Mouse (Mus musculus) midbrain, embryonic 13.5 days (tissue): ENCODE data around the gene Vat1. TPM values are rescaled to one million over a fixed set of nuclear protein-coding genes. Genes with fewer than 3 reads are reported as not detected.
A peak's percentile ranks its signal among the peaks of the same experiment; 100 is the strongest.
"Not testable (repeated sequence)": the region's sequence is repeated elsewhere in the genome, so short reads cannot be mapped to it uniquely, and the experiment has no call there.

Experiments used
- ATAC-seq: fragments of 200-750 bp; cut with Nextera tagmentation; 2 replicates; pipeline ENCODE4 v1.8.0; 2017; ENCODE audit warnings: mild to moderate bottlenecking, moderate TSS enrichment, moderate library complexity
- H3K27ac ChIP-seq: fragments of 300-500 bp; sonication (generic); 2 replicates; pipeline ENCODE4 v1.5.1; 2015; ENCODE audit warnings: inconsistent platforms, mild to moderate bottlenecking, moderate library complexity
- H3K27me3 ChIP-seq: fragments of 300-500 bp; sonication (generic); 2 replicates; pipeline ENCODE4 v1.6.1; 2015; ENCODE audit warnings: mild to moderate bottlenecking, inconsistent platforms
- H3K36me3 ChIP-seq: fragments of 300-500 bp; sonication (generic); 2 replicates; pipeline ENCODE4 v1.6.1; 2015; ENCODE audit warnings: mild to moderate bottlenecking, inconsistent platforms
- H3K4me1 ChIP-seq: fragments of 300-500 bp; sonication (generic); replicated peaks from 2 replicates; pipeline ENCODE4 v1.6.1; 2015; ENCODE audit warnings: inconsistent platforms
- H3K4me2 ChIP-seq: fragments of 300-500 bp; sonication (generic); replicated peaks from 2 replicates; pipeline ENCODE4 v1.6.1; 2015; ENCODE audit warnings: moderate library complexity, mild to moderate bottlenecking, inconsistent platforms
- H3K4me3 ChIP-seq: fragments of 300-500 bp; sonication (generic); replicated peaks from 2 replicates; pipeline ENCODE4 v1.5.1; 2015; ENCODE audit warnings: mild to moderate bottlenecking, inconsistent platforms
- H3K9ac ChIP-seq: fragments of 300-500 bp; sonication (generic); replicated peaks from 2 replicates; pipeline ENCODE4 v1.6.1; 2015; ENCODE audit warnings: mild to moderate bottlenecking, inconsistent platforms
- H3K9me3 ChIP-seq: fragments of 300-500 bp; sonication (generic); 2 replicates; pipeline ENCODE4 v1.6.1; 2016; ENCODE audit warnings: mild to moderate bottlenecking, inconsistent platforms
- WGBS: fragments of 180-500 bp; shearing (Covaris S2); methylation state at CpG from one replicate; pipeline ENCODE4 v1.1.7; 2015; 5-methylcytosine and 5-hydroxymethylcytosine counted together
- polyA plus RNA-seq: library from polyadenylated mRNA; unstranded; fragments of >200 nt; fragmentation: Nextera tagmentation; extraction: Ambion mirVana; gene quantifications from 2 replicates; pipeline ENCODE4 v1.2.1, GENCODE M21; 2015

Vat1 gene
- polyA plus RNA-seq, 1 experiment from 2014 or later = 91.5 TPM

DNA sequence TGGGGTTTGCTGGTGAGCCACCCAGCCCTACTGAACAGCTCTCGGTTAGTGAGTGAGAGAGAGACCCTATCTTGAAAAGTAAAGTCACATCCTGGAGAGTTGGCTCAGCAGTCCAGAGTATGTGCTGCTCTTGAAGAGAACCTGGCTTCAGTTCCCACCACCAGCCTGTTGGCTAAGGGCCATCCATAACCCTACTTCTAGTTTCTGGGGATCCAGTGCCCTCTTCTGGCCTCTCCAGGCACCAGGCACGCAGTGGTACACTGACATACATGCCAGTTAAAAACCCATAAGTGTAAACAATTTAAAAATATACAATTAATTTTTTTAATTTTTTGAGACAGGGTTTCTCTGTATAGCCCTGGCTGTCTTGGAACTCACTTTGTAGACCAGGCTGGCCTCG lies 15.6 kb downstream of the Vat1 start:
- Histone ChIP-seq H3K4me2 (no peak overlapping the region), H3K4me1 (0 out of 2 replicates have a peak, but pooled peaks cover 5% of the 10 kb centered on the region), H3K9me3 (no peaks in the 10 kb centered on the region), H3K4me3 (no peak overlapping the region), H3K9ac (no peak overlapping the region), H3K27ac (no peak overlapping the region), H3K36me3 (peaks cover 10% of the 10 kb centered on the region), H3K27me3 (no peaks in the 10 kb centered on the region)
- ATAC-seq = no peak
- 86% methylated on average over 3 of the region's 3 CpGs for WGBS

DNA sequence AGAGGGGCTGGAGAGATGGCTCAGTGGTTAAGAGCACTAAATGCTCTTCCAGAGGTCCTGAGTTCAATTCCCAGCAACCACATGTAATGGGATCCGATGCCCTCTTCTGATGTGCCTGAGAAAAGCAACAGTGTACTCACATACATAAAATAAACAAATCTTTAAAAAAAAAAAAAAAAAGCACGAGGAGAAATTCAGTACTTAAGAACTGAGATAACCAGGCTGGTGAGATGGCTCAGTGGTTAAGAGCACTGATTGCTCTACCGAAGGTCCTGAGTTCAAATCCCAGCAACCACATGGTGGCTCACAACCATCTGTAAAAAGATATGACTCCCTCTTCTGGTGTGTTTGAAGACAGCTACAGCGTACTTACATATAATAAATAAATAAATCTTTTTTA lies 16.4 kb downstream of the Vat1 start:
- H3K4me1 ChIP-seq, H3K4me2 ChIP-seq, H3K27me3 ChIP-seq, ATAC-seq, H3K27ac ChIP-seq, H3K9me3 ChIP-seq, H3K9ac ChIP-seq, H3K4me3 ChIP-seq: not testable (repeated sequence)
- peaks cover 16% of the 10 kb centered on the region for H3K36me3 ChIP-seq
- WGBS = 92% methylated on average over 4 of the region's 4 CpGs

DNA sequence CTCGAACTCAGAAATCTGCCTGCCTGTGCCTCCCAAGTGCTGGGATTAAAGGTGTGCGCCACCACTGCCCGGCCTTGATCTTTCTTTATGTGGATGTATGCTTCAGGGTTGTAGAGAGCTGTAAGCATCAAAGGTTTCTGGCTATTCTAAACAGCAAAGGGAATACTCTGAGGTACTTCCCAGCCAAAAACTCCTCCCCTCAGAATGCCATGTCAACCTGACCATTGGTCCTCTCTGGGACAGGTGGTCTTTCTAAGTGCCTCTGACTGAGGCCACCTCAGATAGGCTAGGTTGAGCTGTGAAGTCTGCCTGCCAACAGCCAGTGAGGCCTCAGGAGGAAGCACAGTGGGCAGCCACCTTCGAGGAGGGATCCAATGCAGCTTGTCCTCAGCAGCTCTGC lies 17.1 kb downstream of the Vat1 start:
- Histone ChIP-seq H3K4me2 (no peak overlapping the region), H3K9me3 (no peaks in the 10 kb centered on the region), H3K27ac (no peak overlapping the region), H3K36me3 (peaks cover 23% of the 10 kb centered on the region), H3K9ac (no peak overlapping the region), H3K27me3 (no peaks in the 10 kb centered on the region), H3K4me1 (peaks cover 12% of the 10 kb centered on the region), H3K4me3 (no peak overlapping the region)
- 88% methylated on average over 4 of the region's 4 CpGs for WGBS
- ATAC-seq = no peak

DNA sequence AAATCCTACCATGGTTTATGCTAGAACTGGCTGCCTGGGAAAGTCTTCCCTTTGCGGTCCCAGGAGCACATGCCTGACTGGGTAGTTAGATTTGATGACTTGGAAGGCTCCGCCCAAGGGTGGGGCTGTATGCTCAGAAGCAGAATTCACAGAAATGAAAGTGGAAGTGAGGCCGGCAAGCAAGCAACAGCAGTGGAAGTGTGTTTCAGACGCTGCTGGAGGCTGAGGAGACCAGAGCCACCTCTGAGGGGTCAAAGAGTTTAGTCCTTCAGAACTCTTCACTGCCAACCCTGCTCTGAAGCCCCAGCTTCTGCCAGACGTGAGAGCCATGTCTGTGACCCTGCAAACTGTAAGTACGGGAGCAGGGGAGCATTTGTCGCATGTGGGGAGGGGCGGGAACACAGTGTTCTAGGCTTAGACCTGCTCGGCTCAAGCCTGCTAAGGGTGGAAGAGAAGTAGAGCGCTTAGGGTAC lies 17.7 kb downstream of the Vat1 start, which contains the start of gene Ifi35:
TSS of gene Ifi35 (plus strand) at position 134 of the 473 bp plus-strand sequence.
- ATAC-seq = no peak
- WGBS = 46% methylated on average over 10 of the region's 10 CpGs
- H3K27me3 ChIP-seq = no peaks in the 10 kb centered on the region
- H3K4me2 ChIP-seq = 0 out of 2 replicates have a peak within 1 kb of the TSS, but pooled peaks have one; percentile 5
- H3K27ac ChIP-seq = no peak within 1 kb of the TSS
- H3K9me3 ChIP-seq = no peaks in the 10 kb centered on the region
- H3K36me3 ChIP-seq = peaks cover 29% of the 10 kb centered on the region
- no peak within 1 kb of the TSS for H3K4me3 ChIP-seq
- peaks cover 18% of the 10 kb centered on the region for H3K4me1 ChIP-seq
- no peak within 1 kb of the TSS for H3K9ac ChIP-seq

DNA sequence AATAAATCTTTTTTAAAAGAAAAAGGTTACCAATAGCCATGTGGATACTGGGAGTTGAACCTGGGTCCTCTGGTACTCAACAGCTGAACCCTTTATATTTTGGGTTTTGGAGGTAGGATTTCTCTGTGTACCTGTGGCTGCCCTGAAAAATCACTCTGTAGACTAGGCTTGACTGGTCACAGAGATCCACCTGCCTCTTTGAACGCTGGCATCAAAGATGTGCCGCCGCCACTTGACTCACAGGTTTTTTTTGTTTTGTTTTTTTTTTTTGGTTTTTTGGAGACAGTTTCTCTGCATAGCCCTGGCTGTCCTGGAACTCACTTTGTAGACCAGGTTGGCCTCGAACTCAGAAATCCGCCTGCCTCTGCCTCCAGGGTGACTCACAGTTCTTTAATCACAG lies 18.2 kb downstream of the Vat1 start:
- H3K27ac ChIP-seq = no peak overlapping the region
- ATAC-seq = no peak
- H3K27me3 ChIP-seq = no peaks in the 10 kb centered on the region
- peaks cover 30% of the 10 kb centered on the region for H3K36me3 ChIP-seq
- H3K9me3 ChIP-seq = no peaks in the 10 kb centered on the region
- H3K4me1 ChIP-seq = peaks cover 23% of the 10 kb centered on the region
- 91% methylated on average over 5 of the region's 5 CpGs for WGBS
- H3K9ac ChIP-seq = no peak overlapping the region
- no peak overlapping the region for H3K4me2 ChIP-seq
- no peak overlapping the region for H3K4me3 ChIP-seq

DNA sequence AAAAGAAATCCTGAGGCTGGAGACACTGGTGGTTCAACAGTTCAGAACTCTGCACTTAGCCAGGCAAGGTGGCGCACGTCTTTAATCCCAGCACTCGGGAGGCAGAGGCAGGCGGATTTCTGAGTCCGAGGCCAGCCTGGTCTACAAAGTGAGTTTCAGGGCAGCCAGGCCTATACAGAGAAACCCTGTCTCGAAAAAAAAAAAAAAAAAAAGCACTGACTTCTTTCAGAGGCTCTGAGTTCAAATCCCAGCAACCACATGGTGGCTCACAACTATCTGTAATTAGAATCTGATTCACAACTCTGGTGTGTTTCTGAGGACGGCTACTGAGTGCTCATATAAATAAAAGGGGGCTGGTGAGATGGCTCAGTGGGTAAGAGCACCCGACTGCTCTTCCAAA lies 19.2 kb downstream of the Vat1 start:
- H3K36me3 ChIP-seq = peaks cover 30% of the 10 kb centered on the region
- H3K9ac ChIP-seq, H3K4me3 ChIP-seq, ATAC-seq, H3K27me3 ChIP-seq, H3K9me3 ChIP-seq, H3K27ac ChIP-seq, H3K4me2 ChIP-seq: not testable (repeated sequence)
- peaks cover 23% of the 10 kb centered on the region for H3K4me1 ChIP-seq
- 89% methylated on average over 8 of the region's 8 CpGs for WGBS

DNA sequence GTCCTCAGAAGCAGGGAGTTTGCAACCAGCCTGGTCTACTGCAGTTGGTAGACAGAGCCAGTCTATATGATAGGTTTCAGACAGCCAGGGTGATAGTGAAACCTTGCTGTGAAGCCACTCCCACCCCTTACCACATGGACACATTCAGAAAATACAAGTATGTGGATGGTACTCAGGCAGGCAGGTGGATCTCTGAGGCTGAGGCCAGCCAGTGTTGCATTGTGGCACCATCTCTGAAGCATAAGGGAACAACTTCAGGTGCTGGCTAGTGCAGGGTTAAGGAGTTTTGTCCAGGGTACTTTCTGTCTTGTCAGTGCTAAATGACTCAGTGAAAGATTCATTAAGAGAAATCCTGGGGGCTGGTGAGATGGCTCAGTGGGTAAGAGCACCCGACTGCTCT lies 19.7 kb downstream of the Vat1 start:
- 91% methylated on average over 1 of the region's 1 CpGs for WGBS
- no peaks in the 10 kb centered on the region for H3K27me3 ChIP-seq
- ATAC-seq = no peak
- no peak overlapping the region for H3K4me3 ChIP-seq
- peaks cover 23% of the 10 kb centered on the region for H3K4me1 ChIP-seq
- peaks cover 30% of the 10 kb centered on the region for H3K36me3 ChIP-seq
- H3K4me2 ChIP-seq = no peak overlapping the region
- no peak overlapping the region for H3K9ac ChIP-seq
- no peak overlapping the region for H3K27ac ChIP-seq
- no peaks in the 10 kb centered on the region for H3K9me3 ChIP-seq

DNA sequence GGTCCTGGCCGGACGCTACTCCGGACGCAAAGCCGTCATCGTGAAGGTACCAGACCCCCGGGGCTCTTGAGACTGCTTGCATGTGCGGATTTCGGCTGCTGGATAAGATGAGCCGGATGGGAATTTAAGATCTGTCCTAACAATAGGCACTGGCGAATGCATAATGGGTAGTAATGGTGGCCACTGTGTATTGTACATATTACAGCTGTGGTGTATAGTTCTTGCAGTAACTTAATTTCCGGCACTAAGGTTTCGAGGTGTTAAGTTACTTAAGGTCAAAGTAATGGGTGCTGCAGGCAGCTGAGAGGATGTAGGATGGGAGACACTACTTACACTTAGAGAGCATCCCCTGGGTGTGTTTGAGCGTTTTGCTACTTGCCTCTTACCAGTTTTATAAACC lies 23.3 kb downstream of the Vat1 start:
- Histone ChIP-seq H3K27me3 (no peaks in the 10 kb centered on the region), H3K27ac (peak overlapping the region; percentile 94), H3K9me3 (no peaks in the 10 kb centered on the region), H3K4me3 (peak overlapping the region; percentile 85), H3K4me1 (peaks cover 23% of the 10 kb centered on the region), H3K36me3 (peaks cover 30% of the 10 kb centered on the region), H3K4me2 (peak overlapping the region; percentile 92), H3K9ac (peak overlapping the region; percentile 96)
- under 1% methylated on average over 14 of the region's 14 CpGs for WGBS
- no peak for ATAC-seq

DNA sequence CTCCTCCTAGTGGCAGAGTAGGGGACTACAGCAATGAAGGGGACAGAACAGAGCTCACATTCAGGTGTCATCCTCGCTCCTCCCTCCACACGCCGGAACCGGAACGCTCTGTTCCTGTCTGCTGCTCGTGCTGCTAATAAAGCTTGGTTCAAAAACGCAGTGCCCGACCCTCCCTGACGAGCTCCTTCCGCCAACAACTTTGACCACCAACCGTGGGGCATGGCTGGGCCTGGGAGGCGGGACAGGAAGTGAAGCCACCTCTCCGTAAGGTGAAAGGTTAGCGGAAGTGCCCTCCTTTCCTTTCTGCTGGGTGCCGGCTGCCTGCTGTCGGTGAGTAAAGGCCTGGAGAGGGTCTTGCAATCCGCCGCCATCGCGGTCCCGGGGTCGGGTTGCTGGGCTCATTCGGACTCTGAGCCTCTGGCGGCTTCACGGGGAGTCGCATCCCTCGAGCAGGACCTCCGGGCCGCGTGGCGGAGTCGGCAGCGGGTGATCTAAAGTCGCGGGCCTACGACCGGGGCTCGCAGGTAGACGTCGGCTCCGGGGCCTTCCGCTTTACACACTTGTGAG lies 23.8 kb downstream of the Vat1 start, which contains the start of gene Rpl27:
TSS of gene Rpl27 (plus strand) at position 172 of the 567 bp plus-strand sequence.
- Histone ChIP-seq H3K27me3 (no peaks in the 10 kb centered on the region), H3K4me2 (peak within 1 kb of the TSS; percentile 92), H3K9me3 (no peaks in the 10 kb centered on the region), H3K27ac (peak within 1 kb of the TSS; percentile 94), H3K4me1 (peaks cover 23% of the 10 kb centered on the region), H3K9ac (peak within 1 kb of the TSS; percentile 96), H3K36me3 (peaks cover 30% of the 10 kb centered on the region), H3K4me3 (peak within 1 kb of the TSS; percentile 85)
- under 1% methylated on average over 42 of the region's 42 CpGs for WGBS
- ATAC-seq = peak; percentile 99

DNA sequence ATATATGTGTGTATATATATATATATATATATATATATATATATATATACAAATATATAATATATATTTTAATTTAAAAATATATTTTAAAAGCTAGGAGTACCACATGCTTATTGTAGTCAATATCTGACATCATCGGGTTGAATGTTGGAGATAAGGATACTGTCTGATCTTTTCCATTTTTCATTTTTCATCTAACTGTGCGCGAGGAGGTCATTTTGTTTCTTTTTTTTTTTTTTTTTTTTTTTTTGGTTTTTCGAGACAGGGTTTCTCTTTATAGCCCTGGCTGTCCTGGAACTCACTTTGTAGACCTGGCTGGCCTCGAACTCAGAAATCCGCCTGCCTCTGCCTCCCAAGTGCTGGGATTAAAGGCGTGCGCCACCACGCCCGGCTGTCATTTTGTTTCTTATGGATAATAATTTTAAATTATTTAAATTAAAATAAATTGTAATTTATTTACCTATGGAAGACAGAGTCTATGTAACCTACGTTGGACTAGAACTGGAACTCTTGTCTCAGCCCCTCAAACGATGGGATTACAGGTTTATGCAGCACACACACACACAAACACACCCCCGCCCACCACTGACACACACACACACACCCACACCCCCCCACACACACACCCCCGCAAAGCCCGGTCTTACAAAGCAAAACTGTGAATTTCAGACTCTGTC lies 24.4 kb downstream of the Vat1 start:
- peak overlapping the region; percentile 38 for H3K4me2 ChIP-seq
- H3K9ac ChIP-seq, ATAC-seq, H3K9me3 ChIP-seq, H3K27me3 ChIP-seq: not testable (repeated sequence)
- peaks cover 28% of the 10 kb centered on the region for H3K36me3 ChIP-seq
- peak overlapping the region; percentile 20; the same call in 1 of the 2 replicates for H3K4me3 ChIP-seq
- WGBS = 39% methylated on average over 15 of the region's 15 CpGs
- H3K27ac ChIP-seq = peak overlapping the region; percentile 56; the same call in 1 of the 2 replicates
- H3K4me1 ChIP-seq = peaks cover 23% of the 10 kb centered on the region

DNA sequence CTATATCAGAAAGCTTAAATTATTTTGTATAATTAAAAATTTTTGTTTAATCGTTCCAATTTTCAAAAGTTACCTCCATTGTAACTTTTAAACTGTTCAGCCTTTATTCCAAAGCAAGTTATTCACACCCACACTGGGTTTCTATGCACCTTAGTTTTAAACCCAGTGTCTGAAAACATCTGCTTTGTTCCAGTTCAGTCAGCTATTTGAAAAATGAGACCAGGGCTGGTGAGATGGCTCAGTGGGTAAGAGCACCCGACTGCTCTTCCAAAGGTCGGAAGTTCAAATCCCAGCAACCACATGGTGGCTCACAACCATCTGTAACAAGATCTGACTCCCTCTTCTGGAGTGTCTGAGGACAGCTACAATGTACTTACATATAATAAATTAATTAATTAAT lies 28.0 kb downstream of the Vat1 start:
- H3K4me2 ChIP-seq, ATAC-seq: not testable (repeated sequence)
- 65% methylated on average over 3 of the region's 3 CpGs for WGBS

DNA sequence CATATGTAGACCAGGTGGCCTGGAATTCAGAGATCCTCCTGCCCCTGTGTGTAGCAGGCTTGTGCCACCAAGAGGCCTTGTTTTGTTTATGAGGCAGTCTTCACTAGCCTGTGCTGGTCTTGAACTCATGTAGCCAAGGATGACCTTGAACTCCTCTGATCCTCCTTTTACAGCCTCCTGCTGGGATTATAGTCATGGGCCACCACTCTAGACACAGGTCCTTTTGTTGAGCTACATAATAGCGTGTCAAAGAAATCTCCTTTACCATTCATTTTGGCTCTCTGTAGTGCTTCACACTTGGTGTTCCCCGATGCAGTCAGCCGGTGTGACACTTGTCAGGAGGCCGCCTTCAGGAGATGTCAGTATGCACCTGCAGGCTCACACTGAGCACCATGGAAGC lies 29.1 kb downstream of the Vat1 start:
- Histone ChIP-seq H3K9ac (no peak overlapping the region), H3K4me3 (no peak overlapping the region), H3K27me3 (no peaks in the 10 kb centered on the region), H3K27ac (no peak overlapping the region), H3K36me3 (peaks cover 39% of the 10 kb centered on the region), H3K4me2 (no peak overlapping the region), H3K4me1 (no peaks in the 10 kb centered on the region), H3K9me3 (no peaks in the 10 kb centered on the region)
- no peak for ATAC-seq
- WGBS = 35% methylated on average over 4 of the region's 4 CpGs

More for the DNA sequence above, 28.0 kb downstream of the Vat1 start:
- not testable (repeated sequence) for H3K27me3 ChIP-seq, H3K9ac ChIP-seq, H3K4me3 ChIP-seq, H3K4me1 ChIP-seq, H3K9me3 ChIP-seq, H3K27ac ChIP-seq
- peaks cover 31% of the 10 kb centered on the region for H3K36me3 ChIP-seq
